Mouse (Mus musculus) limb, embryonic 14.5 days (tissue): ENCODE measurements around the gene Nr2e3. TPM values are rescaled to one million over a fixed set of nuclear protein-coding genes. Genes with fewer than 3 reads are reported as not detected.
"Not testable (repeated sequence)": the region's sequence is repeated elsewhere in the genome, so short reads cannot be mapped to it uniquely, and the experiment has no call there.

Experiments used
- ATAC-seq: fragments of 200-750 bp; cut with Nextera tagmentation; 2 replicates; pipeline ENCODE4 v1.8.0; 2017; ENCODE audit warnings: low read depth, moderate number of reproducible peaks, moderate TSS enrichment; ENCODE audit not compliant: low FRiP score
- DNase-seq: peaks from one replicate; pipeline ENCODE4 v3.0.0-alpha.2; 2015; ENCODE audit warnings: low spot score
- H3K27ac ChIP-seq: fragments of 300-500 bp; sonication (generic); replicated peaks from 2 replicates; pipeline ENCODE4 v1.5.1; 2014; ENCODE audit warnings: low read depth, mild to moderate bottlenecking, low read length, moderate library complexity, mixed read lengths
- H3K27me3 ChIP-seq: fragments of 300-500 bp; sonication (generic); 2 replicates; pipeline ENCODE4 v1.6.1; 2014; ENCODE audit warnings: low read length, mixed read lengths; ENCODE audit not compliant: control insufficient read depth, insufficient read depth
- H3K36me3 ChIP-seq: fragments of 300-500 bp; sonication (generic); 2 replicates; pipeline ENCODE4 v1.6.1; 2014; ENCODE audit warnings: mild to moderate bottlenecking, low read length, moderate library complexity, mixed read lengths; ENCODE audit not compliant: control insufficient read depth, insufficient read depth
- H3K4me1 ChIP-seq: fragments of 300-500 bp; sonication (generic); 2 replicates; pipeline ENCODE4 v1.6.1; 2014; ENCODE audit warnings: antibody characterized with exemption, low read length, mixed read lengths; ENCODE audit not compliant: control insufficient read depth, insufficient read depth
- H3K4me2 ChIP-seq: fragments of 300-500 bp; sonication (generic); replicated peaks from 2 replicates; pipeline ENCODE4 v1.6.1; 2014; ENCODE audit warnings: low read depth, mild to moderate bottlenecking, low read length, moderate library complexity; ENCODE audit not compliant: severe bottlenecking
- H3K4me3 ChIP-seq: fragments of 300-500 bp; sonication (generic); replicated peaks from 2 replicates; pipeline ENCODE4 v1.5.1; 2014; ENCODE audit warnings: low read length
- H3K9ac ChIP-seq: fragments of 300-500 bp; sonication (generic); 2 replicates; pipeline ENCODE4 v1.6.1; 2014; ENCODE audit warnings: mild to moderate bottlenecking, low read depth, low read length, moderate library complexity; ENCODE audit not compliant: severe bottlenecking
- H3K9me3 ChIP-seq: fragments of 300-500 bp; sonication (generic); 2 replicates; pipeline ENCODE4 v1.6.1; 2016; ENCODE audit warnings: low read length; ENCODE audit not compliant: control insufficient read depth
- POLR2A ChIP-seq: fragments of 200-500 bp; IDR thresholded peaks from 2 replicates; pipeline ENCODE4 v1.8.0; 2012; ENCODE audit warnings: inconsistent platforms, mild to moderate bottlenecking, moderate library complexity, borderline replicate concordance; ENCODE audit not compliant: insufficient read depth, insufficient read length; ENCODE audit errors: extremely low read depth
- WGBS: fragments of 180-500 bp; shearing (Covaris S2); extraction: QIAGEN DNeasy Blood & Tissue Kit; methylation state at CpG from one replicate; pipeline ENCODE4 v1.1.7; 2014; 5-methylcytosine and 5-hydroxymethylcytosine counted together
- polyA plus RNA-seq, 2 experiments: library from polyadenylated mRNA; depleted of rRNA in 1 of 2; stranded (reverse) in 1 of 2; unstranded in 1 of 2; fragments of >200 nt; fragmentation: Nextera tagmentation in 1 of 2; extraction: Ambion mirVana in 1 of 2; gene quantifications; 2 replicates each; pipeline versions ENCODE4 v1.2.1 to v1.2.3; 2012 to 2014

The Nr2e3 gene
- polyA plus RNA-seq, 2 experiments, result 2.1 to 2.3 TPM

DNA sequence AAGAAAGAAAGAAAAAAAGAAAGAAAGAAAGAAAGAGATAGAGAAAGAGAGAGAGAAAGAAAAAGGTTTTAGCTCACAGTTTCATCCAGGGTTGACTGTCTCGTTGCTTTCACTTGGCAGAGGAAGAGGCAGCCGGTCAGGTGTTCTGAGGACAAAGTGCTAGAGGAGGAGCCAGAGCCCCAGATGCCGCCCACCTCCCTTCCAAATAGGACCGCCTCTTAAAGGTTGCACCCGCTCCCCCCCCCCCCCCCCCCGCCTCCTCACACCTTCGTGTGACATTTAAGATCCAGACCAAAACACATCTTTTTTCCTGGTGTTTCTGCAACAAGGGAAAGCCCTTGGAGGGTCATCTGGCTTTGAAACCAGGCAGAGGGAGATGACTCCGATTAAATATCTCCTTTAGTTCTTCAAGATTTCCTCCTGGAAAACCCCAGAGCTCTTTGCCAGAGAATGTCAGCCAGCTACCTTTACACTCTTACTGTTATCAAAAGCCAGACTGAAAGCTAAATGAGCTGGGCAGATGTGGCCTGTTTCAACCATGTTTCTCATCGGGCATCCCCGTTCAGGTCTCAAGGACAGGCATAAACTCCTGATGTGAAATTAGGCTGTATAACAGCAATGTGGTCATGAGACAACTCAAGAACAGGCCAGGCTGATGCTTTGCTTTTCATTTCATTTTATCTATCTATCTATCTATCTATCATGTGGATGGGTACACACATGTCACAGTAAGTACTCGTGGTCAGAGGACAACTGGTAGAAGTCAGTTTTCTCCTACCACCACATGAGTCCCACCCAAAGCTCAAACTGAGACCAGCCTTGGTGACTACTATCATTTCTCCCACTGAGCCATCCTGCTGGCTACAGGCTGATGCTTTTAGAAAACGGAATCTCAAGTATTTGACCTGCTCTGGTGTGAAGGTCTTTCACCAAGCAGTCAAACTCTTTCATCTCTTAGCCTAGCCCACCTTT, 19.3 kb downstream of the Nr2e3 start:
- no peaks in the 10 kb centered on the region for H3K27me3 ChIP-seq
- DNase-seq (no peak), ATAC-seq (no peak)
- WGBS, result 56% methylated on average over 10 of the region's 12 CpGs
- H3K36me3 ChIP-seq, result no peaks in the 10 kb centered on the region
- no peak overlapping the region for H3K4me2 ChIP-seq
- TF ChIP-seq POLR2A, result no peak
- H3K9me3 ChIP-seq, result no peaks in the 10 kb centered on the region
- H3K4me1 ChIP-seq, result peaks cover 5% of the 10 kb centered on the region; the same call in 1 of the 2 replicates
- no peak overlapping the region for H3K4me3 ChIP-seq
- H3K9ac ChIP-seq, result no peak overlapping the region
- no peak overlapping the region for H3K27ac ChIP-seq

DNA sequence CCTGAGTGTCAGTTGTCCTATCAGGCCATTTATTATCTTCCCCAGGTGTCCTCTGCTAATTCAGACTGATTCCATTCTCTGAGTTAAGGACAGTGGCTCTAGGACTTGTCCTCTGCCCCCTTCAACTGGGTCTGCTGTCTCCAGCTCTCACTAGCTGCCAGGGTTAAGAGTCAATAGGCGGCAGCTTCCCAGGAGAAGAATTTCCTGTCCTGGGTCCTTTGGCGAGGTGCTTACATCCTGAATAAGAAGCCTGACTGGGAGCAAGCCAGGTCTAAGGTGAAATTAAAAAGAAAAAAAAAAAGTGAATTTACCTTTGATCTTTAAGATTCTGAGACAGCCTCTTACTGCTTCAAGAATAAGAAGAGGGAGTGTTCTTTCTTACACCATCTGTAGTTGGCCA, 20.8 kb downstream of the Nr2e3 start:
- H3K9ac ChIP-seq, result no peak overlapping the region
- no peaks in the 10 kb centered on the region for H3K36me3 ChIP-seq
- H3K4me3 ChIP-seq, result no peak overlapping the region
- WGBS, result 46% methylated on average over 2 of the region's 2 CpGs
- no peaks in the 10 kb centered on the region for H3K27me3 ChIP-seq
- no peak overlapping the region for H3K4me2 ChIP-seq
- no peak for TF ChIP-seq POLR2A
- ATAC-seq, result no peak
- peaks cover 5% of the 10 kb centered on the region; the same call in 1 of the 2 replicates for H3K4me1 ChIP-seq
- DNase-seq, result no peak
- no peak overlapping the region for H3K27ac ChIP-seq
- no peaks in the 10 kb centered on the region for H3K9me3 ChIP-seq

DNA sequence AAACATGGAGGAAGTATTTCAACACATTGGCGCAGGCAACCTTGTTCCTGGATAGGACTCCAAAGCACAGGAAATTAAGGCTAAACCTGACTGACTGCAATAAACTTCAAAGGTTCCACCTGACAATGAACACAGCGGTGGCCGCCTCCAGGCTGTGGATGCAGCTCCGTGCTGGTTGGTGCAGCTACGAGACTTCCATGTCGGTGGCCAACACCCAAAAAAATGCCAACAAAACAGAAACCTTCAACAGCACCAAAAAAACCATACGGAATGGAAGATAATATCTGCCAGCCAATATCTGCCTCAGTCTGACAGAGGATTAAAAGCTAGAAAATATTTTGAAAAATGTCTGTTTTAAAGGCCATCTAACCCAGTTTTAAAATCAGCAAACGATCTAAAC, 21.9 kb downstream of the Nr2e3 start:
- H3K27ac ChIP-seq, result no peak overlapping the region
- peaks cover 5% of the 10 kb centered on the region; the same call in 1 of the 2 replicates for H3K4me1 ChIP-seq
- no peak overlapping the region for H3K9ac ChIP-seq
- ATAC-seq (no peak), DNase-seq (no peak)
- H3K27me3 ChIP-seq, result no peaks in the 10 kb centered on the region
- H3K4me3 ChIP-seq, result no peak overlapping the region
- WGBS, result 38% methylated on average over 8 of the region's 8 CpGs
- no peaks in the 10 kb centered on the region for H3K9me3 ChIP-seq
- TF ChIP-seq POLR2A, result no peak
- H3K36me3 ChIP-seq, result no peaks in the 10 kb centered on the region
- no peak overlapping the region for H3K4me2 ChIP-seq

DNA sequence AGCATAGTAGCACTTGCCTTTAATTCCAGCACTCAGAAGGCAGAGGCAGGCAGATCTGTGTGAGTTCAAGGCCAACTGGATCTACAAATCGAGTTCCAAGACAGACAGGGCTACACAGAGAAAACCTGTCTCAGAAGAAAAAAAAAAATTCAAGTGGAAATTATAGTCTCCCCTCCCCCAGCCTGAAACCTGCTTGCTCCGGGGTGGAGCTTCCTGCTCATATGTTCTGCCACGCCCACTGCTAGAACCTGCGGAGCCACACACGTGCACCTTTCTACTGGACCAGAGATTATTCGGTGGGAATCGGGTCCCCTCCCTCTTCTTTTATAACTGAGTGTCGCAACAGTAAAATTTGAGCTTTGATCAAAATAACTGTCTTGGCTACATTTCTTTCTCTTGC, 24.6 kb downstream of the Nr2e3 start:
- 77% methylated on average over 8 of the region's 8 CpGs for WGBS
- H3K27ac ChIP-seq, H3K4me2 ChIP-seq, DNase-seq, H3K9ac ChIP-seq, H3K4me1 ChIP-seq, H3K27me3 ChIP-seq, H3K36me3 ChIP-seq, ATAC-seq, H3K4me3 ChIP-seq, H3K9me3 ChIP-seq: not testable (repeated sequence)

DNA sequence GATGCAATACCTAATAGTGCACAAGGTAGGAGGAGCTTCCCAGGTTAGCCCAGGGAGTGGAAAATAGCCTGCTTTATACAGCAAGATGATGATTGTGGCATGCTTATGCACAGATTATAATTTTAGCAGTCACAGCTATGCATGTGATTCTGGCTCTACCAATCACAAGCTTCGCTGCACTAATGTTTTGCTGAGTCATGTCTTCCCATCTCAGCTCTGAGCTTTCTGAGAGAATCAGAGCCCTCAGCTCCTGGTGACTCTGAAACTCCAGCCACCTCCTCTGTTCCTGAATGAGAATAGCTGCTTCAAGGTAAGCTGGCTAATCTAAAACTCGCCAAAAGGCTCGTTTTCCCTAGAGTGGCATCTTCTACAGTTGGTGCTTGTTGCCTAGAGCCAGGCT, 30.2 kb downstream of the Nr2e3 start:
- Histone ChIP-seq H3K4me1 (no peaks in the 10 kb centered on the region), H3K9me3 (no peaks in the 10 kb centered on the region), H3K9ac (no peak overlapping the region), H3K36me3 (peaks cover 10% of the 10 kb centered on the region), H3K4me3 (no peak overlapping the region), H3K27me3 (no peaks in the 10 kb centered on the region), H3K27ac (no peak overlapping the region), H3K4me2 (no peak overlapping the region)
- ATAC-seq, result no peak
- 78% methylated on average over 3 of the region's 3 CpGs for WGBS
- DNase-seq, result no peak
- TF ChIP-seq POLR2A, result no peak
